Mouse (Mus musculus) intestine, postnatal 0 days (tissue): ENCODE measurements around the gene Rhof. TPM values are rescaled to one million over a fixed set of nuclear protein-coding genes. Genes with fewer than 3 reads are reported as not detected.

ENCODE experiments used
- ATAC-seq: fragments of 200-750 bp; cut with Nextera tagmentation; 2 replicates; pipeline ENCODE4 v1.8.0; 2017; ENCODE audit warnings: mild to moderate bottlenecking, moderate TSS enrichment, moderate library complexity
- H3K27ac ChIP-seq: fragments of 300-500 bp; sonication (generic); 2 replicates; pipeline ENCODE4 v1.5.1; 2014; ENCODE audit warnings: mild to moderate bottlenecking, low read depth, low read length, moderate library complexity
- H3K27me3 ChIP-seq: fragments of 300-500 bp; sonication (generic); replicated peaks from 2 replicates; pipeline ENCODE4 v1.6.1; 2014; ENCODE audit warnings: low read length, mixed read lengths; ENCODE audit not compliant: control insufficient read depth, insufficient read depth
- H3K36me3 ChIP-seq: fragments of 300-500 bp; sonication (generic); 2 replicates; pipeline ENCODE4 v1.6.1; 2014; ENCODE audit warnings: mild to moderate bottlenecking, moderate library complexity; ENCODE audit not compliant: control insufficient read depth, insufficient read depth
- H3K4me1 ChIP-seq: fragments of 300-500 bp; sonication (generic); replicated peaks from 2 replicates; pipeline ENCODE4 v1.6.1; 2014; ENCODE audit warnings: antibody characterized with exemption, low read length, mixed read lengths; ENCODE audit not compliant: control insufficient read depth, insufficient read depth
- H3K4me2 ChIP-seq: fragments of 300-500 bp; sonication (generic); replicated peaks from 2 replicates; pipeline ENCODE4 v1.6.1; 2014; ENCODE audit warnings: low read depth, mild to moderate bottlenecking, moderate library complexity
- H3K4me3 ChIP-seq: fragments of 300-500 bp; sonication (generic); 2 replicates; pipeline ENCODE4 v1.5.1; 2014; ENCODE audit warnings: low read depth, low read length
- H3K9ac ChIP-seq: fragments of 300-500 bp; sonication (generic); 2 replicates; pipeline ENCODE4 v1.6.1; 2014; ENCODE audit warnings: mild to moderate bottlenecking, low read depth, low read length
- H3K9me3 ChIP-seq: fragments of 300-500 bp; sonication (generic); 2 replicates; pipeline ENCODE4 v1.6.1; 2016; ENCODE audit warnings: mixed run types; ENCODE audit not compliant: control insufficient read depth
- CTCF ChIP-seq: sonication (generic); IDR thresholded peaks from 2 replicates; pipeline ENCODE4 v1.5.1; 2016; ENCODE audit warnings: low read depth, mild to moderate bottlenecking, control low read depth, antibody characterized with exemption, moderate library complexity
- WGBS: fragments of 180-500 bp; shearing (Covaris S2); extraction: QIAGEN DNeasy Blood & Tissue Kit; methylation state at CpG from one replicate; pipeline ENCODE4 v1.1.7; 2014; 5-methylcytosine and 5-hydroxymethylcytosine counted together
- polyA plus RNA-seq: library from polyadenylated mRNA; unstranded; fragments of >200 nt; fragmentation: Nextera tagmentation; extraction: Ambion mirVana; gene quantifications from 2 replicates; pipeline ENCODE4 v1.2.1, GENCODE M21; 2015

Rhof gene
- polyA plus RNA-seq, 1 experiment from 2014 or later, result 17.0 TPM

GRCm38 (mm10) chr5:123140694-123141554, 8.4 kb upstream of the Rhof start:
- Histone ChIP-seq H3K4me3 (peak overlapping the region; percentile 86), H3K4me2 (peak overlapping the region; percentile 98), H3K27me3 (no peaks in the 10 kb centered on the region), H3K4me1 (0 out of 2 replicates have a peak, but pooled peaks cover 9% of the 10 kb centered on the region), H3K36me3 (no peaks in the 10 kb centered on the region), H3K27ac (peak overlapping the region; percentile 96), H3K9me3 (no peaks in the 10 kb centered on the region), H3K9ac (peak overlapping the region; percentile 99)
- under 1% methylated on average over 31 of the region's 31 CpGs for WGBS
- ATAC-seq, result peak; percentile 32
- peak; percentile 29 for TF ChIP-seq CTCF

GRCm38 (mm10) chr5:123139722-123140627, 7.5 kb upstream of the Rhof start:
- WGBS, result under 1% methylated on average over 28 of the region's 28 CpGs
- Histone ChIP-seq H3K4me2 (peak overlapping the region; percentile 98), H3K27ac (peak overlapping the region; percentile 100), H3K4me1 (0 out of 2 replicates have a peak, but pooled peaks cover 12% of the 10 kb centered on the region), H3K9me3 (no peaks in the 10 kb centered on the region), H3K27me3 (no peaks in the 10 kb centered on the region), H3K9ac (peak overlapping the region; percentile 99), H3K36me3 (no peaks in the 10 kb centered on the region), H3K4me3 (peak overlapping the region; percentile 86)
- TF ChIP-seq CTCF, result no peak
- ATAC-seq, result no peak

GRCm38 (mm10) chr5:123138953-123139721, 6.6 kb upstream of the Rhof start:
- Histone ChIP-seq H3K36me3 (no peaks in the 10 kb centered on the region), H3K27me3 (no peaks in the 10 kb centered on the region), H3K27ac (peak overlapping the region; percentile 100), H3K4me2 (peak overlapping the region; percentile 98), H3K4me1 (peaks cover 12% of the 10 kb centered on the region; the same call in 1 of the 2 replicates), H3K9ac (peak overlapping the region; percentile 99), H3K9me3 (no peaks in the 10 kb centered on the region), H3K4me3 (peak overlapping the region; percentile 86)
- no peak for TF ChIP-seq CTCF
- no peak for ATAC-seq
- under 1% methylated on average over 39 of the region's 39 CpGs for WGBS

- peak overlapping the region; percentile 99 for H3K9ac ChIP-seq
- peak overlapping the region; percentile 86 for H3K4me3 ChIP-seq
- ATAC-seq, result peak; percentile 15
- H3K9me3 ChIP-seq, result no peaks in the 10 kb centered on the region
- H3K27me3 ChIP-seq, result no peaks in the 10 kb centered on the region
- H3K4me1 ChIP-seq, result peaks cover 12% of the 10 kb centered on the region; the same call in 1 of the 2 replicates
- H3K4me2 ChIP-seq, result peak overlapping the region; percentile 98
- H3K36me3 ChIP-seq, result no peaks in the 10 kb centered on the region; the same call in 1 of the 2 replicates
- peak; percentile 43 for TF ChIP-seq CTCF
- peak overlapping the region; percentile 100 for H3K27ac ChIP-seq
- WGBS, result 0% methylated on average over 39 of the region's 40 CpGs
These were observed 5.9 kb upstream of the Rhof start for GRCm38 (mm10) chr5:123138230-123138911.

GRCm38 (mm10) chr5:123137910-123138229, 5.4 kb upstream of the Rhof start:
- H3K27ac ChIP-seq, result peak overlapping the region; percentile 100
- H3K9me3 ChIP-seq, result no peaks in the 10 kb centered on the region
- H3K4me3 ChIP-seq, result peak overlapping the region; percentile 86
- ATAC-seq, result no peak
- peaks cover 12% of the 10 kb centered on the region; the same call in 1 of the 2 replicates for H3K4me1 ChIP-seq
- no peak for TF ChIP-seq CTCF
- peak overlapping the region; percentile 99 for H3K9ac ChIP-seq
- peak overlapping the region; percentile 98 for H3K4me2 ChIP-seq
- WGBS, result 0% methylated on average over 6 of the region's 6 CpGs
- H3K36me3 ChIP-seq, result no peaks in the 10 kb centered on the region; the same call in 1 of the 2 replicates
- no peaks in the 10 kb centered on the region for H3K27me3 ChIP-seq
